Mouse (Mus musculus): ENCODE measurements around the gene Actl6b.

GRCm38 (mm10) chr5:137613076-137613475 is 59.8 kb downstream of the Actl6b start:
- no peak for TF ChIP-seq CTCF (IDR thresholded peaks at IDR 0.05; ENCODE audit: control insufficient read depth, insufficient read depth, insufficient read length)
- TF ChIP-seq MYOD1 (IDR thresholded peaks at IDR 0.05; ENCODE audit: control insufficient read depth, insufficient read length, low read depth) = no peak

Measured in C2C12 (cell line).